Mouse (Mus musculus) adrenal gland, postnatal 36 days (tissue): ENCODE data around the gene Sumo1. TPM values are rescaled to one million over a fixed set of nuclear protein-coding genes. Genes with fewer than 3 reads are reported as not detected.
A peak's percentile ranks its signal among the peaks of the same experiment; 100 is the strongest.
"Not testable (repeated sequence)": the region's sequence is repeated elsewhere in the genome, so short reads cannot be mapped to it uniquely, and the experiment has no call there.

ENCODE experiments used
- DNase-seq, 2 experiments: peaks; one replicate each; pipeline ENCODE4 v3.0.0; 2021; ENCODE audit warnings: mixed read lengths in 1 of 2
- total RNA-seq, 2 experiments: library from RNA; stranded (reverse); gene quantifications; 2 replicates each; pipeline ENCODE4 v1.2.3; 2021

Sumo1 gene
- total RNA-seq, 2 experiments from 2014 or later = 115 to 155 TPM

DNA sequence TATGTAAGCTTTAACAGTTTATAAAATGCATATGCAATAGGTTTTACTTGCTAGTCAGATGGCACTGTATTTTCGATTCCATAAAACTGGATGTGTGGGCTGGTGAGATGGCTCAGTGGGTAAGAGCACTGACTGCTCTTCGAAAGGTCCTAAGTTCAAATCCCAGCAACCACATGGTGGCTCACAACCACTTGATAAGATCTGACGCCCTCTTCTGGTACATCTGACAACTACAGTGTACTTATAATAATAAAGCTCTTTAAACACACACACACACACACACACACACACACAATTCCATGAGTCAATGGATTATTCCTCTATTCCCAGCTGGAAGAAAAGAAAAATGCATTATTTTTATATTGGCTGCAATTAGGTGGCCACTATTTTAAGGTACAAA lies 32.3 kb downstream of the Sumo1 start:
- no peak for DNase-seq

DNA sequence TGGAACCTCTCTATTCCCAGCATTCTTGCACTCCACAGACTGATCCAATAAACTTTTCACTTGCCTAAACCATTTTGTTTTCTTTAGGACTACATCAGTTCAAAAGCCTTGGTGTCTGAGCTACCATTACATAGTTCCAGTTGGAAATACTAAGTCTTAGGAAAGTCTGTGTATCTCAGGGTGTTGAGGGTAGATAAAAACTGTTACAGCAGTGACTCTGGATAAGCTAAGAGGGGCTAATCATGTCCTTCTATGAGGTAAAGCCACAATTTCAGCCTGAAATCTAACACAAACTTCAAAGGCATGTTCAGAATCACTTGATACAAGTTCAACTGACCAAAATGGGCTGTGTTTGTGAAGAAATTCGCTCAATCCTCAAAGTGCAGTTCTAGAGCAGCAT lies 34.3 kb downstream of the Sumo1 start:
- DNase-seq = no peak

GRCm38 (mm10) chr1:59633056-59633455 lies 37.6 kb downstream of the Sumo1 start:
- no peak for DNase-seq

DNA sequence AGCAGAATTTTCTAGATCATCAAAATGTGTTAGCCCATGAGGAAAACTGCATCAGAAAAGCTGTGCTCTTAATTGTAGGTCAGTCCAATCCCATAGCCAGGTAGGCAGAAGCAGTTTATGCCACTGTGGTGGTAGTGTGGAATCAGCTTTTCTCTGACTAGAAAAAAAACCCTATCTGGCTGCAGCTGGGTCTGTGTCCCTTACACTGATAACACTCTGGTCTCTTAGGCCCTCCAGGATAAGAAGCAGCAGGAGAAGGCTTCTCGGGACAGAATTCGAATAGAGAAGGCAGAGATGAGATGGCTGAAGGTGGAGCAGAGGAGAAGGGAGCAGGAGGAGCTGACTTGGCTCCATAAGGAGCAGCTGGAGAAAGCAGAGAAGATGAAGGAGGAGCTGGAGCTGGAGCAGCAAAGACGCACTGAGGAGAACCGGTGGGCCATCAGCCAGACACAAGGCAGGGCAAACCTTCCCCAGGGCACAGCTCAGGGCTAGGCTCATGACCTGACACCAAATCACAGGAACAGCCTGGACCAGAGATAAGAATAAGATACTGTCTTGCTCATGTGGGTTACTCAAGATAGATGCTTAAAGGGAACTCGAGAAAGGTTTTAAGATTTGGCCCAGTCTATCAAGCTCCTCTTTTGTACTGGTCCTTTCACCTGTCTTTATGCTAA lies 38.5 kb downstream of the Sumo1 start:
- DNase-seq = no peak

- not testable (repeated sequence) for DNase-seq
Observed at GRCm38 (mm10) chr1:59630356-59630755, 40.3 kb downstream of the Sumo1 start.

DNA sequence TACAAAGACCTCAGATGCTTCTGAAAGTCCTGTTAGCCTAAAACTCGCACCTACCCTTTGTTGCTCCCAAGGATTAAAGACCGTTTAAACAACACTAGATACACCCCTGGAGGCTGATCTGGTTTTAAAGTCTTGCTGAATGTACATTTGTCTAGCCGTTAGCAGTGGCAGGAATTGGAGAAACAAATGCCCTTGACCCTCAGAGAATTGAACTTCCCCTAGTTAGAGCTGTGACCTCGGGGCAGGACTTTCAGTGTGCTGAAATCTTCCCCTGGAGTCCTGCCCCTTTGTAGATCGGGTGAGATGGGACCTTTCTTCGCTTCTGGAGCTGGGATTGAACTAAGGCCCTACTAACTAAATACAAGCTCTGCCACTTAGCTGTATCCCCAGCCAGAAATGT lies 41.4 kb downstream of the Sumo1 start:
- peak in 1 of 2 experiments; percentile 19 for DNase-seq

DNA sequence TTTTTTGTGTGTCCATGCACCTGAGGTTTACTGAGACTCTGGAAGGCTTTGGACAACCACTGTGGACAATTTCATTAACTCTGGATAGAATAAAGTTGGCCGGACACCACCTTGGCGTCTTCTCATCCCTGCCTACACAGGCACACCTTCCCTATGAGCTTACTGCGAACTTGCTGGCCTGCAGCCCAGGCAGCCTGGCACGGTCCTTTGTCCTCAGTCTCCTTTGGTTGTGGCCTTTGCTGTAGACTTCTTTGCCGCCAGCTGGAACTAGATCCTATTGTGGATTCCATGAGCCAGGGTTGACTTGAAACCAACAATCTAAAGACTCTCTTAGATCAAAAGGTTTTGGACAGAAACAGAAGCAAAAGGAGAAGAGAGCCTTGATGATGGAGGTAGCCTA lies 45.2 kb downstream of the Sumo1 start:
- DNase-seq = peak; percentile 19 to 59

- peak; percentile 70 to 75 for DNase-seq
Observed at GRCm38 (mm10) chr1:59623325-59624017, 47.2 kb downstream of the Sumo1 start.

- no peak for DNase-seq
Observed at GRCm38 (mm10) chr1:59619201-59619600, 51.4 kb downstream of the Sumo1 start.

- DNase-seq = no peak
Observed at GRCm38 (mm10) chr1:59615021-59615420, 55.6 kb downstream of the Sumo1 start.

GRCm38 (mm10) chr1:59613795-59614194 lies 56.8 kb downstream of the Sumo1 start:
- DNase-seq = peak; percentile 63 to 79

DNA sequence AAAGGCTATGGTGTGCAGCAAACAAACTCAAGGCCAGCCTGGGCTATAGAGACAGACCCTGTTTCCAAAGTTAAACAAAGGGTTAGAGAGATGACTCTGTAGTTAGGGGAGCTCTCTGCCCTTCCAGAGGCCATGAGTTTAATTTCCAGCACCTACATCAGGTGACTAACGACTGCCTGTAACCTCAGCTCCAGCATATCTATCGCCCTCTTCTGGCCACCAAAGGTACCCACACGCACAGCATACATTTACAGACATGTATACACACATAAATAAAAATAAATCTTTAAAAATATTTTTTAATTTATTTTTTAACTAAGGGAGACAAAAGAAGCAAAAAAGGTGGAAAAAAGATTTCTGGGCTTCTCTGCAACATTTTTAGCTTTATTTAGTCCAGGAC lies 59.7 kb downstream of the Sumo1 start:
- no peak for DNase-seq

- DNase-seq = peak; percentile 67 to 73
Observed at GRCm38 (mm10) chr1:59609896-59610295, 60.7 kb downstream of the Sumo1 start.

GRCm38 (mm10) chr1:59609458-59609857 lies 61.2 kb downstream of the Sumo1 start:
- DNase-seq = no peak

DNA sequence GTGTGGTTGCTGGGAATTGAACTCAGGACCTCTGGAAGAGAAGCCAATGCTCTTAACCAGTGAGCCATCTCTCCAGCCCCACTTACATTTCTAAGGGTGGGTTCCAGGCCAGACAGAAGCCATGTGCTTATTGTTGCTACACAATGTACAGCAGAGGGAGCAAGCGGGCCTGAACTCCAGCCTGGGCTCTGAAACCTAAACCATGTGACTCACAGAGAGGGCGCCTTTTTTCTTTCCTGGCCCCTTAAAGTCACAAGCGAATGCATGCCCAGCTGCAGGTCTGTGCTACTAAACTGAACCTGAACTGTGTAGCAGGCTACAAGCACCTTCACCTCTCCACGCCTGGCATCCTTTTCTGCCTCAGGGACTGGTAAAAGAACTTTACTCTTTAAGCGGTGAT lies 61.7 kb downstream of the Sumo1 start:
- no peak for DNase-seq

- DNase-seq = no peak
Observed at GRCm38 (mm10) chr1:59608125-59608762, 62.4 kb downstream of the Sumo1 start.

GRCm38 (mm10) chr1:59607071-59607470 lies 63.6 kb downstream of the Sumo1 start:
- no peak for DNase-seq

- no peak for DNase-seq
Observed at GRCm38 (mm10) chr1:59606479-59606878, 64.2 kb downstream of the Sumo1 start.

DNA sequence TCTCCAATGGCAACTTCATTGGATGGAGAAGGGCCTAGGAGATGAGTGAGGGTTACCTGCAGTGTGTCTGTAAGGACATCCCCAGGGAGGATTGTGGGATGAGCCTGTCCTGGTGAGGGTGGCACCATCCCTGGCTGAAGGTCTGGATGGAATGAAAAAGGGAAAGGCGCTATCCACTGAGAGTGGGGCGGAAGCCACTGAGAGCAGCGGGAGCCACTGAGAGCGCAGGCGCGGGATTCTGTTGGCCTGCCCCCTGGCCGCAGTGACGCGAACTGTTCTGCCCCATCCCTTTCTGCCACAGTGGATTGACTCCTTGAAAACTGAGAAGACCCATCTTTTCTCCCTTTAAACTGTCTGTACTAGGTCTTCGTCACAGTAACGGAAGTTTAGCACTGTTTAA lies 66.7 kb downstream of the Sumo1 start:
- DNase-seq = peak; percentile 22 to 39

DNA sequence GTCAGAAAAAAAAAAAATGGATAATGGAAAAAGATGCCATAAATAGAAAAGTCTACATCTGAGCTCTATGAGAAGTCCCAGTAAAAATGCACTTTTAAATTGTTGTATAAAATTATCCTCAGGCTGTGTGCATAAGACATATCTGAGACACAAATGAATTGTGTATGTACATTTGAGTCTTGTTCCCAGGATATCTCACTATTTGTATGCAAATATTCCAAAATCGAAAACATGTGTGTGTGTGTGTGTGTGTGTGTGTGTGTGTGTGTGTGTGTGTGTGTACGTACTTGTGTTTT lies 67.3 kb downstream of the Sumo1 start:
- no peak for DNase-seq

GRCm38 (mm10) chr1:59602531-59603416 lies 67.9 kb downstream of the Sumo1 start:
- DNase-seq = no peak

DNA sequence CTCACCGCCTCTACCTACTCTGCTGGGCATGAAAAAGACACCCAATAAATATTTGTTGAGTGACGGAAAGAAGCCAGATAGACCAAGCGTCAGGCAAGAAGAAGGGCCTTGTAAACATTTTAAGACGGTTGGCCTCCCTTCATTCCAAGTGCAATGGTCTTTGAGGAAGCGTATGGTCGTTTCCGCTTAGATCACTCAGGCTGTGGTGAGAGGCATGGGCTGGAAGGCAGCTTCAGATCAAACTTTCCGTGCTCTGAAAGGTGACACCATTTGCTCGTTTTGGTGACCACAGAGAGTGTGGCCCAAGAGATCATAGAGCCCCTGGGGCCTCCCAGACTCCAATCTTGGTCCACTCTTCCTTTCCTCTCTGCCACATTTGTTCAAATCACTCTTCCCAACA lies 75.0 kb downstream of the Sumo1 start:
- DNase-seq = no peak
